Mouse (Mus musculus) c-Kit-positive CD71-positive TER-119-positive erythroid progenitor cells, embryonic 14.5 days (primary cell): ENCODE data around the gene Actl6a.
"Not testable (repeated sequence)": the region's sequence is repeated elsewhere in the genome, so short reads cannot be mapped to it uniquely, and the experiment has no call there.

Source experiments
- DNase-seq: peaks from one replicate; pipeline ENCODE4 v3.0.0-alpha.2; 2013; ENCODE audit warnings: low spot score

Actl6a gene

GRCm38 (mm10) chr3:32705647-32706348, at the start of gene Actl6a:
Gene Actl6a, plus strand, starts transcription at chr3:32706298.
- DNase-seq, result not testable (repeated sequence)

- DNase-seq, result no peak
Measured at GRCm38 (mm10) chr3:32656398-32656994, 49.6 kb upstream of the Actl6a start.

DNA sequence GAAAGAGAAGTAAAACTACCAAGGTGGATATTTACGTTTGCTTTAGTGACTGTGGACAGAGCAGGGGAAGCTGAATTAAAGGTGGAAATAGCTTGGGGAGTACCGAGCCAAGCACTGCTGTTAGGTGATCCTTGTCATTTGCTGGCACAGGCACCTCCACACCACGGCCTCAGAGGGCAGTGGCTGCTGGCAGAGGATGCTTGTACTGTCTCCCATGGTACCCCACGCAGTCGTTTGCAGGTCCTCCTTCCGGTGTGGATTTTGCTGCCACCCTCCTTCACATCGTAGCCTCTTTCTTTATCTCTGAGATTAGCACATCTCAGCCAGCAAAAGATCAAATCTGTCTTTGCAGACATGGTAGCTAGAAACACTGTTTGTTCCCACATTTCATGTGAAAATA, 47.7 kb upstream of the Actl6a start:
- no peak for DNase-seq

DNA sequence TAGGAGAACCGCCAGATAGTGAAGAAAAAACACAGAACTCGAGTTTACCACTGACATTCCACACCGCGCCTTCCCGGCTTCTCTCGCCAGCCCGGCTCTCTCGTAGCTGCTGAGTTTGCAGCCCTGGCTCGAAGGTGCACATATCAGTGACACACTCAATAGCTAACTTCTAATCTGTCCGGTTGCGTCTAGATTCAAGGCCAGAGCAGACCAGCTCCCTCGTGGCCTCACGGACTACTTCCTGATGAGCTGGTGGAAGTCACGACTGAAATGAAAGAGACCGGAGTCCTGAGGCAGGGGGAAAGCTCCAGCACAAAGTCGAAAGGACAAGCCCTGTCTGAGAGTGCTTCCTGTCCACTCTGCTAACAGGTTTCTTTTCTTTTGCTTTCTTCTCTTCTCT, 47.3 kb upstream of the Actl6a start:
- DNase-seq, result no peak

GRCm38 (mm10) chr3:32659506-32659905, 46.6 kb upstream of the Actl6a start:
- no peak for DNase-seq

DNA sequence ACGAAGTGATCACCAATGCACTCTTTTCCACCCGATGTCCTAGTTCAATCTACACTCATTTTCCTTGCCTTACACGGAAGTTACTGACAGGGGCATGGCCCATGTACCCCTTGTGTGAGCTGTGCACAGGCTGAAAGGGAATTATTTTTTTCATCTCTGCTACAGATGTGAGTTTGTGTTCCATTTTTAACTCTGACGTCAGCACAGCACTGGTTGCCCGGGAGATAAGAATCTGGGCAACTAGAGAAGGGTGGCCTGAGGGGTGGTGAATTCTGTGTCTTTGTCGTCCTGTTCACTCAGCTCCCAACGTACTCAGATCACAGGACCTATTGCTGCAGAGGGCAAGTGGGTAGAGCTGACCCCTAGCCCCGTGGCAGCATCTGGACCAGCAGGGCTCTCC, 45.8 kb upstream of the Actl6a start:
- no peak for DNase-seq

DNA sequence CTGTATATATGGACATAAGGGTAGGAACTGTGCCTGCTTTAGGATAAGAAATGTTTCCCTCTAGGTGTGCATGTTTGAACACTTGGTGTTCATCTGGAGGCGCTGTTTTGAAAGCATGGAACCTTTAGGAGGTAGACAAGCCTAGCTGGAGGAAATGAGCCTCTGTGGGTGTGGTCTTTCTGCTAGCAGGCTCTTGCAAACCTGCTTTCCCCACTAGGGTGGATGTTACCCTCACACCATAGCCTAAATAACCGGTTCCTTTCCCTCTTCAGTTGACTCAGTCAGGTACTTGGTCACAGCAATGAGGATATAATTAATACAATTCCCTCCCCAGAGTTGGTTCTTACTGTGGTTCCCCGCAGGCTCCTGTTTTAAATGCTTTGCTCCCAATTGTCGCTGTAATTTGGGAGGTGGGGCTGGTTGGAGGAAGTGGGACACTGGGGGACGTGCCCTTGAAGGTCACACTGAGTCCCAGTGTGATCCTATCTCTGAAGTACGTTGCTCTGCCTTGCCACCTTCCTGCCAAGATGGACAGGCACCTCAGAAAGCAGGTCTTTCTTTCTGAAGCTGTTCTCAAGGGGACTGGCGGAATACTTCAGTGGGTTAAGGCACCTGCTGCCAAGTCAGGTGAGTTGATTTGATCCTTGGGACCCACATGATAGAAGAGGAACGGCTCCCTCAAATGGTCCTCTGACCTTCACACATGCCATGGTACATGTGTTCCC, 45.1 kb upstream of the Actl6a start:
- DNase-seq, result no peak

- DNase-seq, result no peak
Measured at GRCm38 (mm10) chr3:32661556-32661930, 44.6 kb upstream of the Actl6a start.

GRCm38 (mm10) chr3:32668256-32668959, 37.7 kb upstream of the Actl6a start:
- no peak for DNase-seq

- DNase-seq, result no peak
Measured at GRCm38 (mm10) chr3:32669211-32669610, 36.9 kb upstream of the Actl6a start.

- DNase-seq, result no peak
Measured at GRCm38 (mm10) chr3:32670196-32670595, 35.9 kb upstream of the Actl6a start.

- DNase-seq, result no peak
Measured at GRCm38 (mm10) chr3:32673151-32673550, 32.9 kb upstream of the Actl6a start.

DNA sequence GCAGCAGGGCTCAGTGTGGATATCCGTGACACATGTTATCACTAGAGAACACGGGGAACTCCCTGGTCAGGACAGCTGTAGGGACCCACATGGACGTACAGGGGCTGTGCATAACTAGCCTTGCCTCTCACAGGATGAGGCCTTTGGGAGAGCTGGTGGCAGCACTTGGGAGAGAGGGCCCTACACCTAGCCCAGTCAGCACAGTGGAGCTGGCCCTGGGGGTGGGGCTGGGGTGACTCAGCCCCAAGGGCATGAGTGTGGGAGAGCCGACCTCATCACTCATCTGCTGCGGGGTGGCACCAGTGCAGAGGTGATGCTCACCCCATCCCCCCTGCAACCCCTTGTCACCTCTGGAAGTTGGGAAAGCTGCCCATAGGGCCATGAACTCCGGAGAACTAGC, 29.7 kb upstream of the Actl6a start:
- no peak for DNase-seq

DNA sequence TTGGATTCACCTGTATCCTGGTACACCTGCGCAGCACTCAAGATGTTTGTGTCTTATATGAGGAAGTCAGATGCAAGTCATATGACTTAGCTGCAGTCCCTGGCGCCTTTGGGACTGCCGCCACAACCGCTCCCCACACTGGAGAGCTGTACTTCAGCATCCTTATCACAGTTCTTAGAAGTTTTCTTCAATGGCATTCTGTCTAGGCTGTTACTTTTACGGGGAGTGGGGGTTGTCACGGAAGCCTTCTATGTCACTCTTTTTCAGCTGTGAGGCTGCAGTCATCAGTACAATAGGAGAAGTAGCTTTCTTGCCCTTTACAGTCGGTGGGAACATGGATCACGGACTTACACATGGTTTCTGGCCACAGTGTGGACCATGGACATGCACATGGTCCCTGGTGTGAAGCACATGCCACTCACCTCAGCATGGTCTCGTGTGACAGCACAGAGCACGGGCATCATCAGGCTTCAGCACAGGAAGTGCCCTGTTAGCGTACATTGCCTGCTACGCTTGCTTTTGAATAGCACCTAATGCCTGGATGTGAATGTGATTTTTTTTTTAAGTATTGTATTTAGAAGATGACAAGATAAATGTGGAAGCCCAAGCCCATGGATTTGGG, 23.1 kb upstream of the Actl6a start:
- DNase-seq, result no peak

GRCm38 (mm10) chr3:32684631-32685030, 21.5 kb upstream of the Actl6a start:
- no peak for DNase-seq

- no peak for DNase-seq
Measured at GRCm38 (mm10) chr3:32686537-32686936, 19.6 kb upstream of the Actl6a start.

- DNase-seq, result no peak
Measured at GRCm38 (mm10) chr3:32687156-32687555, 18.9 kb upstream of the Actl6a start.

DNA sequence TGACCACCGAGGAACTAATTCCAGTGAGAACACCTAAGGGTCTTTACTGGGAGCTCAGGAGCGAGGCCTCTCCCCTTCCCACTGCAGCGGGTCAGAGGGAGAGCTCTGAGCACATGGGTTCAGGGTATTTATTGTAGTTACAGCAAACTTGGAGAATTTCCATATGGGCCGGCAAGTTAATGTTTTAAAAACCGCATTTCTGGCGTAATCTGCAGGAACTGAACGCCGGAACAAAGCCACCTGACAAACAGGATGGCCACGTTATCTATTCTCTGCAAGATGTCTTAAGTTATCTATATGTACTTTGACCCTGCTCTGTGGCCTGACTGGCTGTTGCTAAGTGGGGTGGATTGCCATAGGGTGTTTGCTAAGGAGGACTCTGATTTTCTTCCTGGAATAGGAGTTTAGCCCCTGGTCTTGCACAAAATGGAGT, 16.5 kb upstream of the Actl6a start:
- peak; percentile 60 for DNase-seq

- no peak for DNase-seq
Measured at GRCm38 (mm10) chr3:32690008-32690407, 16.1 kb upstream of the Actl6a start.

DNA sequence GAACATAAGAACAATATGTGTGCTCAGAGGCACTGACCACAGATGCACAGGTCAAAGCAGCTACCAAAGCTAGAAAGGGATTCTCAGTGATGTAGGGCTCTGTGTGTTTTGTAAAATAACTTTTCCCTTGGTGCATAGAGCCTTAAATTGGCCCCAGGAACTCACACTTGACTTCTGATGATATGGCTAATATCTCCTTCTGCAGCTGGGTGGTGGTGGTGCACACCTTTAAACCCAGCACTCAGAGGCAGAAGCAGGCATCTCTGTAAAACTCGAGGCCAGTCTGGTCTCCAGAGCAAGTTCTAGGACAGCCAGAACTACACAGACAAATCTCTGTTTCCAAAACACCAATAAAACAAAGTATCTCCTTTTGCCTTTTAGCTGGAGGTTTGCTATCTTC, 15.2 kb upstream of the Actl6a start:
- DNase-seq, result peak; percentile 55

DNA sequence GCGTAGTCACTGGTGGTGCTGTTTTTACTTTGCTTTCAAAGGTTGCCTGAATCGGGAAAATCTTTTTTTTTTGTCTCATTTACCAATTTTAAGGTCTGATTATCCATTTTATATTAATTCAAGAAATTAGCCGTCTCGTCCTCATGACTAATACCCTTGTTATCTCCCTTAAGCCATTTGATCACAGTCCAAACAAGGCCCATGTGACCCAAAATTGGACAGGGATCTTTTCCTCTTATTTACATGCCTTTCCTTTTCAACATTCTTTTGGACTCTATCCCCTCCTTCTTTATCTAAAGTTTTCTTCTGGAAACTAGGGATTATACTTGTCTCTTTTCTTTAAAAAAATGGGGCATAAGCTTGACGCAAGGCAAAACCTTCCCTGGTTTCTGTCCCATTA, 14.3 kb upstream of the Actl6a start:
- DNase-seq, result no peak

GRCm38 (mm10) chr3:32694211-32694610, 11.9 kb upstream of the Actl6a start:
- DNase-seq, result no peak
